In genomic region chr2:166791738-166792137, GRCm38 (mm10) we compare ENCODE assay signal across 10 mouse cellular contexts. TPM values are rescaled to one million over a fixed set of nuclear protein-coding genes. Genes with fewer than 3 reads are reported as not detected.
DNase-seq lines count a peak whose midpoint lies in the region; ATAC-seq and TF ChIP-seq lines count a peak whose summit lies in the region.
"Had no signal": no experiment of that assay in that cellular context is flagged by ENCODE, and none has a peak within 500 bp of the region (broad histone marks: within the 10 kb centered on the region; RNA-seq: fewer than 3 reads in every experiment).

No protein-coding gene starts in this region.

- no peak overlapping the region for H3K4me3 ChIP-seq in lung, postnatal 0 days (ENCODE audit: low read depth, low read length)
- no peak overlapping the region for H3K4me3 ChIP-seq in G1E (ENCODE audit: low read depth, low read length)
- H3K4me3 ChIP-seq in forebrain, postnatal 0 days (ENCODE audit: low read depth, low read length): no peak overlapping the region
- no peak overlapping the region for H3K4me3 ChIP-seq in midbrain, postnatal 0 days (ENCODE audit: low read depth, low read length)

- no peak for ATAC-seq in lung, postnatal 0 days
- no peak for ATAC-seq in G1E (ENCODE audit: extremely low read depth, insufficient number of reproducible peaks, low FRiP score, poor library complexity, severe bottlenecking)
- no peak for ATAC-seq in forebrain, postnatal 0 days
- ATAC-seq in midbrain, postnatal 0 days (ENCODE audit: low FRiP score): no peak

- no peaks in the 10 kb centered on the region for H3K9me3 ChIP-seq in lung, postnatal 0 days (ENCODE audit: low read length)
- no peaks in the 10 kb centered on the region for H3K9me3 ChIP-seq in G1E (replicated peaks)
- no peaks in the 10 kb centered on the region for H3K9me3 ChIP-seq in forebrain, postnatal 0 days (ENCODE audit: low read length)
- H3K9me3 ChIP-seq in midbrain, postnatal 0 days (ENCODE audit: low read length): no peaks in the 10 kb centered on the region

- H3K9ac ChIP-seq in lung, postnatal 0 days (replicated peaks; ENCODE audit: low read depth): no peak overlapping the region
- no peak overlapping the region for H3K9ac ChIP-seq in forebrain, postnatal 0 days
- H3K9ac ChIP-seq in midbrain, postnatal 0 days (replicated peaks; ENCODE audit: low read length, poor library complexity, severe bottlenecking): no peak overlapping the region

- 74% methylated on average over 5 of the region's 5 CpGs for WGBS in lung, postnatal 0 days
- WGBS in forebrain, postnatal 0 days: 51% methylated on average over 5 of the region's 5 CpGs
- WGBS in midbrain, postnatal 0 days: 62% methylated on average over 5 of the region's 5 CpGs

- H3K27ac ChIP-seq in lung, postnatal 0 days (ENCODE audit: low read length): no peak overlapping the region
- peak overlapping the region; percentile 70; the same call in 1 of the 2 replicates for H3K27ac ChIP-seq in forebrain, postnatal 0 days (ENCODE audit: low read depth, low read length)
- H3K27ac ChIP-seq in midbrain, postnatal 0 days (ENCODE audit: low read depth, low read length): peak overlapping the region; percentile 51; the same call in 1 of the 2 replicates

- H3K4me2 ChIP-seq in lung, postnatal 0 days (replicated peaks; ENCODE audit: low read depth, low read length): no peak overlapping the region
- H3K4me2 ChIP-seq in forebrain, postnatal 0 days (ENCODE audit: low read depth): no peak overlapping the region
- no peak overlapping the region for H3K4me2 ChIP-seq in midbrain, postnatal 0 days (ENCODE audit: low read depth, low read length, poor library complexity, severe bottlenecking)

- H3K4me1 ChIP-seq in lung, postnatal 0 days (ENCODE audit: insufficient read depth, low read depth, low read length): no peaks in the 10 kb centered on the region
- H3K4me1 ChIP-seq in G1E (ENCODE audit: insufficient read depth, low read depth, low read length): peaks cover 28% of the 10 kb centered on the region
- peaks cover 15% of the 10 kb centered on the region; the same call in 1 of the 2 replicates for H3K4me1 ChIP-seq in forebrain, postnatal 0 days (ENCODE audit: insufficient read depth)
- H3K4me1 ChIP-seq in midbrain, postnatal 0 days (ENCODE audit: insufficient read depth, low read length): peaks cover 5% of the 10 kb centered on the region

- TF ChIP-seq EP300 in lung, postnatal 0 days (IDR thresholded peaks at IDR 0.05): no peak

- no peaks in the 10 kb centered on the region for H3K27me3 ChIP-seq in lung, postnatal 0 days (replicated peaks; ENCODE audit: insufficient read depth, low read length)
- no peaks in the 10 kb centered on the region for H3K27me3 ChIP-seq in G1E (ENCODE audit: insufficient read depth, low read length)
- no peaks in the 10 kb centered on the region for H3K27me3 ChIP-seq in forebrain, postnatal 0 days (ENCODE audit: insufficient read depth, low read length)
- no peaks in the 10 kb centered on the region for H3K27me3 ChIP-seq in midbrain, postnatal 0 days (ENCODE audit: insufficient read depth, low read length)

- H3K36me3 ChIP-seq in lung, postnatal 0 days (ENCODE audit: insufficient read depth, low read length): no peaks in the 10 kb centered on the region
- H3K36me3 ChIP-seq in G1E (replicated peaks): peaks cover 14% of the 10 kb centered on the region
- peaks cover 7% of the 10 kb centered on the region; the same call in 1 of the 2 replicates for H3K36me3 ChIP-seq in forebrain, postnatal 0 days (ENCODE audit: insufficient read depth)
- no peaks in the 10 kb centered on the region for H3K36me3 ChIP-seq in midbrain, postnatal 0 days (ENCODE audit: insufficient read depth, low read length)

- no peak for DNase-seq in lung, postnatal 0 days (ENCODE audit: low spot score)
- no peak for DNase-seq in lung, postnatal 14 days
- DNase-seq in G1E (ENCODE audit: low spot score): no peak
- DNase-seq in forebrain, postnatal 0 days: no peak
- DNase-seq in midbrain, postnatal 0 days (ENCODE audit: low spot score): no peak
- DNase-seq in cerebellum, adult 11 months: no peak
- DNase-seq in testis, postnatal 14 days (ENCODE audit: low spot score): no peak
- DNase-seq in adrenal gland, adult 18-20 months (ENCODE audit: low spot score in 2 of 2): no peak
- DNase-seq: heart, postnatal 4 days; thymus, postnatal 36 days had no signal

- TF ChIP-seq CTCF in lung, postnatal 0 days (IDR thresholded peaks at IDR 0.05): peak; percentile 44
- TF ChIP-seq CTCF in G1E (IDR thresholded peaks at IDR 0.05; ENCODE audit: low read depth, low read length): peak; percentile 29; the same call in 1 of the 2 replicates
- TF ChIP-seq CTCF in forebrain, postnatal 0 days (IDR thresholded peaks at IDR 0.05; ENCODE audit: low read depth): peak; percentile 38; the same call in 1 of the 2 replicates
- peak; percentile 52 for TF ChIP-seq CTCF in midbrain, postnatal 0 days (IDR thresholded peaks at IDR 0.05)

RNA-seq across cellular contexts. Expression of gene Trp53rkb, which starts 0.6 kb away (rescaled TPM):
- polyA plus RNA-seq in lung, postnatal 0 days (2015; fragmentation: Nextera tagmentation; extraction: Ambion mirVana): 4.2 and 4.8 TPM in 2 replicates
- 5.0 and 6.2 TPM in 2 replicates for total RNA-seq in G1E (2014; fragmentation: Nextera tagmentation)
- total RNA-seq in G1E (2017): 3.9 and 4.8 TPM in 2 replicates
- 2.9 and 4.1 TPM in 2 replicates for polyA plus RNA-seq in G1E (2012)
- 13.2 and 15.2 TPM in 2 replicates for total RNA-seq in forebrain, postnatal 0 days (2014; rRNA removed)
- 7.8 and 8.2 TPM in 2 replicates for polyA plus RNA-seq in forebrain, postnatal 0 days (2015; fragmentation: Nextera tagmentation; extraction: Ambion mirVana)
- total RNA-seq in midbrain, postnatal 0 days (2014; rRNA removed): 16.8 and 17.2 TPM in 2 replicates
- 7.5 and 8.5 TPM in 2 replicates for polyA plus RNA-seq in midbrain, postnatal 0 days (2015; fragmentation: Nextera tagmentation; extraction: Ambion mirVana)
- total RNA-seq in adrenal gland, adult 18-20 months (2021): 1 to 10 TPM; 4.2 to 5.7 TPM

RNA-seq across cellular contexts. Expression of gene Arfgef2, which starts 13.7 kb away (rescaled TPM):
- 5.7 and 6.2 TPM in 2 replicates for polyA plus RNA-seq in lung, postnatal 0 days (2015; fragmentation: Nextera tagmentation; extraction: Ambion mirVana)
- 30.0 and 30.8 TPM in 2 replicates for total RNA-seq in G1E (2014; fragmentation: Nextera tagmentation)
- 24.2 and 26.9 TPM in 2 replicates for total RNA-seq in G1E (2017)
- polyA plus RNA-seq in G1E (2012): 6.0 and 7.1 TPM in 2 replicates
- 18.9 and 29.5 TPM in 2 replicates for total RNA-seq in forebrain, postnatal 0 days (2014; rRNA removed)
- polyA plus RNA-seq in forebrain, postnatal 0 days (2015; fragmentation: Nextera tagmentation; extraction: Ambion mirVana): 1.9 and 3.0 TPM in 2 replicates
- 26.3 and 27.8 TPM in 2 replicates for total RNA-seq in midbrain, postnatal 0 days (2014; rRNA removed)
- 3.1 and 3.4 TPM in 2 replicates for polyA plus RNA-seq in midbrain, postnatal 0 days (2015; fragmentation: Nextera tagmentation; extraction: Ambion mirVana)
- 10 to 100 TPM; 49.0 to 69.7 TPM for total RNA-seq in adrenal gland, adult 18-20 months (2021)
